Mouse (Mus musculus) small intestine, adult 2 months (tissue): Measurements from ENCODE around the gene Gcsam.

ENCODE experiments used
- CTCF ChIP-seq: fragments of 200-500 bp; IDR thresholded peaks from 2 replicates; pipeline ENCODE4 v1.5.1; 2012; ENCODE audit warnings: low read depth, mild to moderate bottlenecking, control low read depth, inconsistent platforms, low read length, moderate library complexity, mixed read lengths; ENCODE audit not compliant: insufficient replicate concordance, insufficient read length; ENCODE audit errors: extremely low read depth
- POLR2A ChIP-seq: fragments of 200-500 bp; IDR thresholded peaks from 2 replicates; pipeline ENCODE4 v1.6.1; 2012; ENCODE audit warnings: low read depth, mild to moderate bottlenecking, control low read depth, inconsistent platforms, low read length, moderate library complexity

DNA sequence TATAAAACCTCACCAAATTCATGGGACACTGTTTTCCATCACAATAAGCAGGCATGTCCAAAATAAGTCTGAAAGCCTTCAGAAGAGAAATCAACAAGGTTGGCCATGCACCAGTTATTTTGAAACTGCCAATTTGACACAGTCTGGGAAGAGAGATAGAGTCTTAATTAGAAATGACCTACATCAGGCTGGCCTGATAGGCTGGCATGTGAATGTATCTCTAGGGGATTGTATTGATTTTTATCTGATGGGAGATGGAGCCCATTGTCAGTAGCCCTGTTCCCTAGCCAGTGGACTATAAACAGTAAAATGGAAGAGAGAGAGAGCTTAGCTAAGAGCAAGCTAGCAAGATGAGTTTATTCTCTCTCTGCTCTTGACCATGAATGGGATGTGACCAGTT is 14.7 kb upstream of the Gcsam start:
- TF ChIP-seq POLR2A (no peak), CTCF (no peak)
